Mouse (Mus musculus): Measurements from ENCODE around the gene Cmklr1.

DNA sequence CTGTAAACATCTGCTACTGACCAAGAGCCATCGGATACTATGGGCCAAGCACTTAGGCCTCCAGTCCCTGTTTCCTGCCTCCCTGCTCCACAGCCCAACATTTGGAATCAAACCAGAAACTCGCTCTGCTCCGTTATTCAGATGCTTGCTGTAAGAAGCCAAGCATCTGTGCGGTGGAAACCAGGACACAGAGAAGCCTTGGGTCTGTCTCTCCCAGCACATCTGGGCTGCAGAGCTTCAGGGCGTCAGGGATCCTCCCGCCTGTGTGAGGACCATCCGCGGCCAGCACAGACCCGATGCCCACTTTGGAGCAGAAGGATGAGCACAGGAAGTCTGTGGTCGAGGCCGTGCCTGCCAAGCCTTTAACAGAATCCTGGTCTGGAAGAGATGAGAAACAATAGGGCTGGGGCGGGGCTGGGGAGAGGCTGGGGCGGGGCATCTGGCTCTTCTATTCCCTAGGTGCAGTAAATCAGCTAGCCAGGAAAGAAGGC is 42.2 kb downstream of the Cmklr1 start:
- no peak for TF ChIP-seq GATA1 (IDR thresholded peaks at IDR 0.05; ENCODE audit: low read length)
- TF ChIP-seq TAL1 (IDR thresholded peaks at IDR 0.05; ENCODE audit: low read length), result no peak

Measured in erythroblast, embryonic 14.5 days (primary cell).